Mouse (Mus musculus): ENCODE data around the gene Ei24. TPM values are rescaled to one million over a fixed set of nuclear protein-coding genes. Genes with fewer than 3 reads are reported as not detected.

The Ei24 gene
- polyA plus RNA-seq, 1 experiment from 2014 or later, result 61.7 TPM

DNA sequence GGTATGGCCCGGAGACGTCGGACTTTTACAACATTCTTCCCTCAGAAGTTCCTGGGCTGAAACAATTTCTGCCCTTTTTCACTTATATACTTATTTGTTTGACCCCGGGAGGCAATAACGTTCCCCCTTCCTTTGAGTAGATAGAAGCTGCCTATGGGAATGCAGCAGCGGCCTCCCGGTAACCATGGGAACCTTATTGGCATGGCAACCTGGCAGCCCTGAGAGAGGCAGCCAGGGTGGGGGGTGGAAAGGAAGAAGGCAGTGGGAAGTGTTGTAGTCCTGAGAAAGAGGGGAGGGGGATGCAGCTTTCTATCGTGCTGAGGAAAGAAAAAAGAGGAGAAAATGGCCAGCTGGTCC is 24.4 kb upstream of the Ei24 start, which contains the start of gene Fez1:
Gene Fez1 (plus strand): TSS at position 221 of the 357 bp plus-strand sequence.
- no peaks in the 10 kb centered on the region for H3K36me3 ChIP-seq (ENCODE audit: control insufficient read depth, insufficient read depth, low read length)
- WGBS, result under 1% methylated on average over 8 of the region's 8 CpGs
- H3K9me3 ChIP-seq (ENCODE audit: control insufficient read depth, low read length), result no peaks in the 10 kb centered on the region
- peaks cover 2% of the 10 kb centered on the region; the same call in 1 of the 2 replicates for H3K4me1 ChIP-seq (replicated peaks; ENCODE audit: control insufficient read depth, insufficient read depth, low read length)
- peak within 1 kb of the TSS; percentile 16 for H3K4me3 ChIP-seq (ENCODE audit: low read depth, low read length)
- peak within 1 kb of the TSS; percentile 40 for H3K9ac ChIP-seq (ENCODE audit: low read depth, low read length)
- H3K27me3 ChIP-seq (ENCODE audit: control insufficient read depth, insufficient read depth, low read length), result no peaks in the 10 kb centered on the region
- DNase-seq (ENCODE audit: low spot score) (peak; percentile 95), ATAC-seq (ENCODE audit: low FRiP score) (peak; percentile 98)
- peak within 1 kb of the TSS; percentile 90 for H3K27ac ChIP-seq (ENCODE audit: low read depth, low read length)
- peak within 1 kb of the TSS; percentile 31 for H3K4me2 ChIP-seq (replicated peaks; ENCODE audit: low read depth, low read length)

DNA sequence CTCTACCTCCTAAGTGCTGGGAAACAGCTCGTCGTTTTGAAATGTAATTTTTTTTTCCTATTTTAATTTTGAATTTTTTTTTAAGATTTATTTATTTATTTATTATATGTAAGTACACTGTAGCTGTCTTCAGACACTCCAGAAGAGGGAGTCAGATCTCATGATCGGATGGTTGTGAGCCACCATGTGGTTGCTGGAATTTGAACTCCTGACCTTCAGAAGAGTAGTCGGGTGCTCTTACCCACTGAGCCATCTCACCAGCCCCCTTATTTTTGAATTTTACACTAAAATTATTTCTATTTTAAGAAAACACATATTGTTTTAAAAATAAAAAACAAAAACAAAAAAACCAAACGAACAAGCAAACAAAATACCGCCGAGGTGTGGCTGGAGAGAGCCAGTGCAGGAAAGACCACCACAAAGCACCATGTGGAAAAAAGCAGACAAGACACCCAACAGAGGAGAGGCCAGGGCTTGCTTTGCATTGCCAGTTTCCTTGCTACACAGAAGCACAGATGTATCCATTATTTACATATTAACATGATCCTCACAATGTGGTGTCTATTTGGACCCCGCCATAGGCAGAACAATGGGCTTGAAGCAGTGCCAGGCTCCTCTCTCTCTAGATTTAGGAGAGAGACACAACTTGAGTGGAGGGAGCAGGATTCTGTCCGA is 23.9 kb upstream of the Ei24 start:
- H3K27ac ChIP-seq (ENCODE audit: low read depth, low read length), result peak overlapping the region; percentile 90
- no peak for DNase-seq (ENCODE audit: low spot score)
- WGBS, result 20% methylated on average over 9 of the region's 9 CpGs
- peaks cover 2% of the 10 kb centered on the region; the same call in 1 of the 2 replicates for H3K4me1 ChIP-seq (replicated peaks; ENCODE audit: control insufficient read depth, insufficient read depth, low read length)
- peak overlapping the region; percentile 31 for H3K4me2 ChIP-seq (replicated peaks; ENCODE audit: low read depth, low read length)
- H3K4me3 ChIP-seq (ENCODE audit: low read depth, low read length), result no peak overlapping the region
- peak overlapping the region; percentile 40 for H3K9ac ChIP-seq (ENCODE audit: low read depth, low read length)
- no peaks in the 10 kb centered on the region for H3K36me3 ChIP-seq (ENCODE audit: control insufficient read depth, insufficient read depth, low read length)
- H3K27me3 ChIP-seq (ENCODE audit: control insufficient read depth, insufficient read depth, low read length), result no peaks in the 10 kb centered on the region
- no peaks in the 10 kb centered on the region for H3K9me3 ChIP-seq (ENCODE audit: control insufficient read depth, low read length)
- ATAC-seq (ENCODE audit: low FRiP score), result peak; percentile 92

DNA sequence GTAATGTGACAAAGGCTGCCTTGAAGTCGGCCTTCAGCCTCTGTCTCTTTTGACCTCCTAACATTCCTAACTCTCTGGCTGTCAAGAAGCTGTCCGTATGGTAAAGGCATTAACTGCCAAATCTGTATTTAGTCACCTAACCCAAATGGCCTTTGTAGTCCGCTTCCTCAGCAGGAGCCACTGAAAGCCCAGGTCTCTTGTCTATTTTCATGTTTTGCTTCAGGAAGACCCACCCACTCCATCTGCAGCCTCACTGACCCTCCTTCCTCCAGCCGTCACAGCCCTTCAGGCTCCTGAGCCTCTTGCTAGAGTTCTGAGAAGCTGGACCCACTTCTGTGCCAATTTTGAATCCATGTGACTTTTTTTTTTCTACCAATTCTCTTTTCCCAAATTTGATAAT is 21.7 kb upstream of the Ei24 start:
- no peaks in the 10 kb centered on the region for H3K9me3 ChIP-seq (ENCODE audit: control insufficient read depth, low read length)
- no peaks in the 10 kb centered on the region for H3K36me3 ChIP-seq (ENCODE audit: control insufficient read depth, insufficient read depth, low read length)
- H3K9ac ChIP-seq (ENCODE audit: low read depth, low read length), result no peak overlapping the region
- H3K4me3 ChIP-seq (ENCODE audit: low read depth, low read length), result no peak overlapping the region
- ATAC-seq (ENCODE audit: low FRiP score), result no peak
- H3K4me1 ChIP-seq (replicated peaks; ENCODE audit: control insufficient read depth, insufficient read depth, low read length), result peaks cover 2% of the 10 kb centered on the region; the same call in 1 of the 2 replicates
- WGBS, result 48% methylated on average over 4 of the region's 4 CpGs
- no peak for DNase-seq (ENCODE audit: low spot score)
- H3K4me2 ChIP-seq (replicated peaks; ENCODE audit: low read depth, low read length), result no peak overlapping the region
- no peak overlapping the region for H3K27ac ChIP-seq (ENCODE audit: low read depth, low read length)
- H3K27me3 ChIP-seq (ENCODE audit: control insufficient read depth, insufficient read depth, low read length), result no peaks in the 10 kb centered on the region

DNA sequence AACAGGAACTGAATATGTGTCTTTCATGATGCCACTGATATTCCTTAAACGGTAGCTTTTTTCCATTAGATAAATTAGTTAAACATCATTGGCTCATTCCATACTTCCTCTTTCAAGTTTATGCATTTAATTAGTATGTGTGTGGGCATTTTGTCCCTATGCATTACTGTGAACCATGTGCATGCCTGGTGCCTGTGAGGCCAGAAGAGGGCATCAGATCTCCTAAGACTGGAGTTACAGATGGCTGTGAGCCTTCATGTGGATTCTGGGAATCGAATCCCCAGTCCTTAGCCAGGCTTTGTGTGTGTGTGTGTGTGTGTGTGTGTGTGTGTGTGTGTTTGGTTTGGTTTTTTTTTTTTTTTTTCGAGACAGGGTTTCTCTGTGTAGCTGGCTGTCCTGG is 17.3 kb upstream of the Ei24 start:
- WGBS, result 73% methylated on average over 3 of the region's 3 CpGs
- no peak overlapping the region for H3K4me3 ChIP-seq (ENCODE audit: low read depth, low read length)
- H3K9me3 ChIP-seq (ENCODE audit: control insufficient read depth, low read length), result no peaks in the 10 kb centered on the region
- no peak overlapping the region for H3K9ac ChIP-seq (ENCODE audit: low read depth, low read length)
- no peak overlapping the region for H3K27ac ChIP-seq (ENCODE audit: low read depth, low read length)
- H3K27me3 ChIP-seq (ENCODE audit: control insufficient read depth, insufficient read depth, low read length), result no peaks in the 10 kb centered on the region
- no peak overlapping the region for H3K4me2 ChIP-seq (replicated peaks; ENCODE audit: low read depth, low read length)
- no peak for ATAC-seq (ENCODE audit: low FRiP score)
- no peaks in the 10 kb centered on the region for H3K4me1 ChIP-seq (replicated peaks; ENCODE audit: control insufficient read depth, insufficient read depth, low read length)
- no peak for DNase-seq (ENCODE audit: low spot score)
- no peaks in the 10 kb centered on the region for H3K36me3 ChIP-seq (ENCODE audit: control insufficient read depth, insufficient read depth, low read length)

DNA sequence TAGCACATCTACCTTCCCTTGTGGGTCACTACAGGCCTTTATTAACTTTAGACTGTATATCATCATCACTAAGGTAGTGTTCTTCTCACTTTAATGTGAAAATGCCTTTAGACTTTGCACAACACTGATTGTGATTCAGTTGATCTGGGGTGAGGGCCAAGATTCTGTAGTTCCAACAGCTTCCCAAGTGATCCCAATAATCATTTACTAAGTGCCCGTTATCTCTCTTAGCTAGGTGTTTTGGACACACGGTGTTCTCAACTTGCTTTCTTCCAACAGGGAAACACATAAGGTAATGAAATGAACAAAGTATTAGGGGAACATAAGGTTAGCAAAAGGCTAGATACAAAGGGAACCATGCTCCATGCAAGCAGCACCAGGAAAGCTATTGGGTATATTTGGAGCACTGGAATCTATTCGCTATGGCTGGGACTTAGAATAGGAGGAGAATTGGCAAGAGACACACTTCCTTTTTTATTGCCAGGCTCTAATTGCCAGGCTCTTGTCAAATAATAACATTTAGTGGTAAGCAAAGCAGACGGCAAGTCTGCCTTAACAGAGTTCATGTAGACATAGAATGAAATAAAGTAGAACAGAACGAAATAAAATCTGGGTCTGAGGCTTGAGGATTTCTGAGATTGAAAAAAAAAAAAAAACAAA is 11.1 kb upstream of the Ei24 start:
- H3K27ac ChIP-seq (ENCODE audit: low read depth, low read length), result no peak overlapping the region
- no peak overlapping the region for H3K4me2 ChIP-seq (replicated peaks; ENCODE audit: low read depth, low read length)
- 93% methylated on average over 5 of the region's 5 CpGs for WGBS
- no peak overlapping the region for H3K4me3 ChIP-seq (ENCODE audit: low read depth, low read length)
- ATAC-seq (ENCODE audit: low FRiP score), result no peak
- no peaks in the 10 kb centered on the region for H3K27me3 ChIP-seq (ENCODE audit: control insufficient read depth, insufficient read depth, low read length)
- no peaks in the 10 kb centered on the region for H3K36me3 ChIP-seq (ENCODE audit: control insufficient read depth, insufficient read depth, low read length)
- H3K9ac ChIP-seq (ENCODE audit: low read depth, low read length), result no peak overlapping the region
- no peaks in the 10 kb centered on the region for H3K4me1 ChIP-seq (replicated peaks; ENCODE audit: control insufficient read depth, insufficient read depth, low read length)
- no peaks in the 10 kb centered on the region for H3K9me3 ChIP-seq (ENCODE audit: control insufficient read depth, low read length)
- DNase-seq (ENCODE audit: low spot score), result no peak

DNA sequence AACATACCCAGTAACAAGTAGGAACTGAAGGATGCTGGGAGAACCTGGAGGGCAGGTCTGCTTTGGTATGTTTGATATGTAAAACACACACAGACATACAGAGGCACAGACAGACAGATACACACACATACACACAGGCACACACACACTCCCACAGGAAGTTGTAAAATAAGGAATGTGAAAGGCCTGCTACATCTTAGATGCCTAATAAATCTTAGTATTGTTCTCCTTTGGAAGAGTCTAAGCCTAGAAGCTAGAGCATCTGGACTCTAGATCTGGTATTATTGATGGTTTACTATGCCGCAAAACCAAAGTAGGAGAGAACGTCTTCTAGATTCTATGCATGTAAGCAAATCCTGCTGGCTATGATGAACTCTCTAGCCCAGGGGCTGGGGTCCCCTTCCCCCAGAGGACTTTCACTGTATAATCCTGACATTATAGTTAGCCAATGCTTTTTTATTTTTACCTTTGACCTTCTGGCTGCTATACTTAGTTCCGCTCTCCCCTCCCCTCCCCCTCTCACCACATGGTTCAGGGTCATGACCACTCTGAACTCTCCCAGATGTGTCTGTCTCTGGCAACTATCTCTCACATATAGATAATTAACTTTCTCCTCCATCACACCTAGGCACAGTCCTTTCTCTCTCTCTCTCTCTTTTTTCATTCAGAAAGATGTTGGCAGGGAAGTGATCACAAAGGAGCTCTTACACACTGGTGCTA is 8.2 kb upstream of the Ei24 start:
- H3K4me3 ChIP-seq (ENCODE audit: low read depth, low read length), result no peak overlapping the region
- H3K9ac ChIP-seq (ENCODE audit: low read depth, low read length), result no peak overlapping the region
- no peak for DNase-seq (ENCODE audit: low spot score)
- H3K27me3 ChIP-seq (ENCODE audit: control insufficient read depth, insufficient read depth, low read length), result no peaks in the 10 kb centered on the region
- H3K4me1 ChIP-seq (replicated peaks; ENCODE audit: control insufficient read depth, insufficient read depth, low read length), result no peaks in the 10 kb centered on the region
- WGBS, result 86% methylated on average over 3 of the region's 3 CpGs
- ATAC-seq (ENCODE audit: low FRiP score), result no peak
- no peak overlapping the region for H3K27ac ChIP-seq (ENCODE audit: low read depth, low read length)
- H3K9me3 ChIP-seq (ENCODE audit: control insufficient read depth, low read length), result no peaks in the 10 kb centered on the region
- no peak overlapping the region for H3K4me2 ChIP-seq (replicated peaks; ENCODE audit: low read depth, low read length)
- H3K36me3 ChIP-seq (ENCODE audit: control insufficient read depth, insufficient read depth, low read length), result no peaks in the 10 kb centered on the region

DNA sequence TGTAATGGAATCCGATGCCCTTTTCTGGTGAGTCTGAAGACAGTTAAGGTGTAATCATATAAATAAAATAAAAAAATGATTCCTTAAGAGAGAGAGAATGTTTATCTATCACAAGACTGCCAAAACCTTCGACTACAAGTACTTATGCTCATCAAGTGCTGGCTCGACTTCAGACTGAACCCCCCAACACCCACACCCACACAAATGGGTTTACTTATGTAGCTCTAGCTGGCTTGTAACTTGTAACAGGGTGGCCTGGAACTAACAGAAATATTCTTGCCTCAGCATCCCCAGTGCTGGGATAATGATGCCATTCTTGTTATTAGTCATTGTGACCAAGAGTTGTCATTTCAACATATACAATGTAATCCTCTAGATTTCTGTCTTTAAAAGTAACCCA is 6.7 kb upstream of the Ei24 start:
- Histone ChIP-seq H3K27me3 (ENCODE audit: control insufficient read depth, insufficient read depth, low read length) (no peaks in the 10 kb centered on the region), H3K4me3 (ENCODE audit: low read depth, low read length) (no peak overlapping the region), H3K4me1 (replicated peaks; ENCODE audit: control insufficient read depth, insufficient read depth, low read length) (no peaks in the 10 kb centered on the region), H3K4me2 (replicated peaks; ENCODE audit: low read depth, low read length) (no peak overlapping the region), H3K27ac (ENCODE audit: low read depth, low read length) (no peak overlapping the region), H3K9me3 (ENCODE audit: control insufficient read depth, low read length) (no peaks in the 10 kb centered on the region), H3K9ac (ENCODE audit: low read depth, low read length) (no peak overlapping the region), H3K36me3 (ENCODE audit: control insufficient read depth, insufficient read depth, low read length) (no peaks in the 10 kb centered on the region)
- 83% methylated on average over 3 of the region's 3 CpGs for WGBS
- no peak for DNase-seq (ENCODE audit: low spot score)
- no peak for ATAC-seq (ENCODE audit: low FRiP score)

DNA sequence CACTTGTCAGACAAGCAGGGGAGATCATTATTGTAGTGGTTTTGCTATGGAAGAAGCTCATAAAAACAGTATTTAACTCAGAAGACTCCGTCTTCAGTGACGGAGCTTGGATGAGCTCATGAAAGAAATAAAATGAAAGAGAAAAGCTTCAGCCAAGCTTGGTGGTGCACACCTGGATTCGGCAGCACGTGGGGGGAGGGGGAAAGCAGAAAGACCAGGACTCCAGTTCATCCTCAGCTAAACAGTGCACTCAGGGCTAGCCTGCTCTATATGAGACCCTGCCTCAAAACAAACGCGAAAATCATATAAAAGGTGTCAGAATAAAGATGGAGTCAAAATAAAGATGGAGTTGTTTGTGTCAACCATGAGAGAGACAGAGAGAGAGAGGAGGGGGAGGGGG is 6.2 kb upstream of the Ei24 start:
- Histone ChIP-seq H3K27me3 (ENCODE audit: control insufficient read depth, insufficient read depth, low read length) (no peaks in the 10 kb centered on the region), H3K4me1 (replicated peaks; ENCODE audit: control insufficient read depth, insufficient read depth, low read length) (no peaks in the 10 kb centered on the region), H3K9me3 (ENCODE audit: control insufficient read depth, low read length) (no peaks in the 10 kb centered on the region), H3K9ac (ENCODE audit: low read depth, low read length) (no peak overlapping the region), H3K4me3 (ENCODE audit: low read depth, low read length) (no peak overlapping the region), H3K4me2 (replicated peaks; ENCODE audit: low read depth, low read length) (no peak overlapping the region), H3K27ac (ENCODE audit: low read depth, low read length) (no peak overlapping the region), H3K36me3 (ENCODE audit: control insufficient read depth, insufficient read depth, low read length) (no peaks in the 10 kb centered on the region)
- DNase-seq (ENCODE audit: low spot score), result no peak
- ATAC-seq (ENCODE audit: low FRiP score), result no peak
- WGBS, result 80% methylated on average over 6 of the region's 6 CpGs
